Comparison of ENCODE assay signal across 21 mouse cellular contexts in the genomic region with DNA sequence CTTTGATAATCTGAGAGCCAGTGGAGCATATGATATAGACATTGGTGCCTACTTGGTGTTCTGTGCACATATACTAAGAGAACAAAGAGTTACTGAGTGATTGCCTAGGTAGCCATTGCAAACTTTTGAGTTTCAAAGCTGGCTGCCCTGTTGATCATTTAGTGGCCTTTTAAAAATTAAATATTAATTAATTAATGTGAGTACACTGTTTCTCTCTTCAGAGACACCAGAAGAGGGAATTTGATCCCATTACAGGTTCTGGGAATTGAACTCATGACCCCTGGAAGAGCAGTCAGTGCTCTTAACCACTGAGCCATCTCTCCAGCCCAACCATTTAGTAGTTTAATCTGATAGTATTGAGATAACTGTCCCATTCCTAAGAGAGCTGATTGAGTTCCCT.
DNase-seq lines count a peak whose midpoint lies in the region; ATAC-seq and TF ChIP-seq lines count a peak whose summit lies in the region.
"Had no signal": no experiment of that assay in that cellular context is flagged by ENCODE, and none has a peak within 500 bp of the region (broad histone marks: within the 10 kb centered on the region; RNA-seq: fewer than 3 reads in every experiment).

No protein-coding gene starts in this region.

- ATAC-seq in kidney, embryonic 15.5 days (replicated peaks; ENCODE audit: low FRiP score) = no peak
- ATAC-seq: forebrain, embryonic 14.5 days; forebrain, embryonic 16.5 days had no signal

- TF ChIP-seq POLR2A in kidney, adult 2 months (IDR thresholded peaks at IDR 0.05; ENCODE audit: low read depth, low read length) = no peak

- H3K36me3 ChIP-seq in kidney, adult 2 months (ENCODE audit: control insufficient read depth, insufficient read depth, low read length) = no peaks in the 10 kb centered on the region; the same call in 1 of the 2 replicates
- H3K36me3 ChIP-seq in kidney, embryonic 15.5 days = no peaks in the 10 kb centered on the region
- H3K36me3 ChIP-seq: embryonic facial prominence, embryonic 13.5 days; embryonic facial prominence, embryonic 15.5 days; forebrain, embryonic 10.5 days; forebrain, embryonic 12.5 days had no signal

- H3K9me3 ChIP-seq in kidney, embryonic 15.5 days (replicated peaks) = no peaks in the 10 kb centered on the region
- H3K9me3 ChIP-seq: embryonic facial prominence, embryonic 13.5 days; embryonic facial prominence, embryonic 15.5 days; forebrain, embryonic 10.5 days; forebrain, embryonic 12.5 days had no signal

- H3K9ac ChIP-seq in kidney, embryonic 15.5 days = no peak overlapping the region
- H3K9ac ChIP-seq: embryonic facial prominence, embryonic 13.5 days; embryonic facial prominence, embryonic 15.5 days; forebrain, embryonic 12.5 days had no signal

- no peak overlapping the region for H3K4me3 ChIP-seq in kidney, adult 2 months (ENCODE audit: insufficient read depth, low read depth, low read length)
- H3K4me3 ChIP-seq in kidney, embryonic 15.5 days (replicated peaks) = no peak overlapping the region
- H3K4me3 ChIP-seq in layer of hippocampus, adult 2 months = no peak overlapping the region
- H3K4me3 ChIP-seq: embryonic facial prominence, embryonic 13.5 days; embryonic facial prominence, embryonic 15.5 days; erythroblast, embryonic 14.5 days; forebrain, embryonic 10.5 days; forebrain, embryonic 12.5 days had no signal

- no peak overlapping the region for H3K4me2 ChIP-seq in kidney, embryonic 15.5 days
- H3K4me2 ChIP-seq: embryonic facial prominence, embryonic 13.5 days; embryonic facial prominence, embryonic 15.5 days; forebrain, embryonic 12.5 days had no signal

- no peak for TF ChIP-seq CTCF in kidney, adult 2 months (conservative IDR thresholded peaks at IDR 0.05; ENCODE audit: insufficient read depth, insufficient read length, low read depth, low read length)
- TF ChIP-seq CTCF in layer of hippocampus, adult 2 months (conservative IDR thresholded peaks at IDR 0.05) = no peak

- H3K27me3 ChIP-seq in kidney, adult 2 months (replicated peaks; ENCODE audit: control insufficient read depth, insufficient read depth, low read length) = no peaks in the 10 kb centered on the region
- H3K27me3 ChIP-seq in kidney, embryonic 15.5 days = no peaks in the 10 kb centered on the region
- H3K27me3 ChIP-seq: embryonic facial prominence, embryonic 13.5 days; embryonic facial prominence, embryonic 15.5 days; forebrain, embryonic 12.5 days had no signal

- peaks cover 25% of the 10 kb centered on the region for H3K4me1 ChIP-seq in kidney, adult 2 months (ENCODE audit: control insufficient read depth, insufficient read depth, low read length)
- H3K4me1 ChIP-seq in kidney, embryonic 15.5 days = no peaks in the 10 kb centered on the region
- H3K4me1 ChIP-seq: embryonic facial prominence, embryonic 13.5 days; embryonic facial prominence, embryonic 15.5 days; forebrain, embryonic 12.5 days had no signal

- peak; percentile 71 for DNase-seq in kidney, adult 2 months
- DNase-seq in layer of hippocampus, adult 2 months (ENCODE audit: low spot score in 2 of 2) = no peak
- no peak for DNase-seq in layer of hippocampus, adult 8-10 months (ENCODE audit: low spot score in 2 of 2)
- DNase-seq: adrenal gland, adult 2 months; adrenal gland, postnatal 10 days; adrenal gland, postnatal 25 days; cerebellum, adult 11 months; cerebellum, adult 18-20 months; cerebellum, adult 8-10 months; cerebellum, adult 9-11 months; cerebellum, postnatal 14 days; cerebellum, postnatal 36 days; embryo, embryonic 11 days had no signal

- 0 out of 2 replicates have a peak overlapping the region, but pooled peaks have one; percentile 1 for H3K27ac ChIP-seq in kidney, adult 2 months (ENCODE audit: insufficient read depth, low read depth, low read length)
- no peak overlapping the region for H3K27ac ChIP-seq in kidney, embryonic 15.5 days
- peak overlapping the region; percentile 19; the same call in 1 of the 2 replicates for H3K27ac ChIP-seq in layer of hippocampus, adult 2 months
- H3K27ac ChIP-seq: embryonic facial prominence, embryonic 13.5 days; embryonic facial prominence, embryonic 15.5 days; forebrain, embryonic 10.5 days; forebrain, embryonic 12.5 days had no signal
